Mouse (Mus musculus): Measurements from ENCODE around the gene Ttc41.

Ttc41 gene

GRCm38 (mm10) chr10:86757724-86758123 lies 52.1 kb downstream of the Ttc41 start:
- no peak for DNase-seq

DNA sequence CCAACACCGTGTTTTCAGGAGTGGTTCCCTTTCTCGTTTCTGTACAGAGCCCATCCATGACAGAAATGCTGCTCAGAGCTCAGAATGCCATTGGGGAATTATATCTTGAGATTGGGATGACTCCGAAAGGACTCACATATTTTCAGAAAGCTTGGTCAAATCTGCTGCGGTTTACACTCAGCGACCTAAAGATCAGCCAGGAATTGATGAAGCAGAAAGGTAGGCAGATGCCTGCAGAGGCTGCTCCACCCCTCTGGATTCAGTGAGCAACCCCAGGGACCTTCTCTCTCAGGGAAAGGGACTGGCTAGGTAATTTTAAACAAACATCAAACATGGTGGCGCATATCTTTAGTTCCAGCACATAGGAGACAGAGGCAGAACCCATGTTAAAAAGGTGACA lies 52.6 kb downstream of the Ttc41 start:
- no peak for DNase-seq

GRCm38 (mm10) chr10:86761236-86761635 lies 55.6 kb downstream of the Ttc41 start:
- DNase-seq = no peak

- DNase-seq = no peak
Observed at GRCm38 (mm10) chr10:86761722-86762383, 56.2 kb downstream of the Ttc41 start.

DNA sequence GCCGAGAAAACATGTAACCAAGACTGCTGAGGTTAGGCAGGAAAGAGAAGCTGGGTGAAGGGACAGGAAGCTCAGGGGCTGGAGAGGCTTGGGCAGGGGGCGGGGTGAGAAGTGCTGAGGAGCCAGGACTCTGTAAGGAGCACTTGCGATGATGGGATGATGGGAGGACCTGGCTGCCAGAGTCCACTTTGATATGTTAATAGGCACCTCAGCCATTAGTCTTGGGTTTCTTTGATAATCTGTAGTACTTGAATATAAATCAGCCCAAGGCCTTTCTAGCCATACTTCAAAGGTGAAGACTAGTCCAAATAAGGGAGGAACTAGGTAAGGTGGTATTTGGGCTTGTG lies 56.7 kb downstream of the Ttc41 start:
- no peak for DNase-seq

- DNase-seq = no peak
Observed at GRCm38 (mm10) chr10:86763672-86764071, 58.1 kb downstream of the Ttc41 start, which contains the start of gene Gm49358. Gene Gm49358, plus strand, starts transcription at chr10:86763972.

DNA sequence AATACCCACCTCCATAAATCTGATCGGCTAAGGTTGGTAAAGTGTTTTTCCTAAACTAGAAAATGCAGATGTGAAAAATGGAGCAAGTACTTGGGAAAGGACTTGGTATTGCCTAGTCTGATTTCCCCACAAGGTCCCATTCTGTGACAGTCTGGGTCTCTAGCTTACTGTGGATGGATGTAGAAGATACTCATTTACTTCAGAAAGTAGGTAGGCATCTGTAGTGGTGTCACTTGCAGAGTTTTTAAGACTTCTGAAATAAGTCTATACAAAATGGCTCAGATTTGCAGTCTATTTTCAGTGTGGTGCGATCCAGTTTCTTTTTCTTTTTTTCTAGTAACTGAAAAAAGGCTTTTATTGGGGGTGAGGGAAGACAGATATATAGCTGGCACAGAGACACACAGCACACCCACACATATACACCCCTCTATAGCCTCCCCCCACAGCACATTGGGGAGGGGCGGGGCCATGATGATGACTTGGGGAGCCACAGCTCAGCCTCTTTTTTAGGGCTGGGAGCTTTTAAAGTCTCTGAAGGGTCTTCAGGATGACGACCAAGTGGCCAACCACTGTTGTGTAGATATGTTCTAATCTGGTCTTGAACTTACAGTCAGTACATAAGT lies 59.8 kb downstream of the Ttc41 start:
- DNase-seq = no peak

DNA sequence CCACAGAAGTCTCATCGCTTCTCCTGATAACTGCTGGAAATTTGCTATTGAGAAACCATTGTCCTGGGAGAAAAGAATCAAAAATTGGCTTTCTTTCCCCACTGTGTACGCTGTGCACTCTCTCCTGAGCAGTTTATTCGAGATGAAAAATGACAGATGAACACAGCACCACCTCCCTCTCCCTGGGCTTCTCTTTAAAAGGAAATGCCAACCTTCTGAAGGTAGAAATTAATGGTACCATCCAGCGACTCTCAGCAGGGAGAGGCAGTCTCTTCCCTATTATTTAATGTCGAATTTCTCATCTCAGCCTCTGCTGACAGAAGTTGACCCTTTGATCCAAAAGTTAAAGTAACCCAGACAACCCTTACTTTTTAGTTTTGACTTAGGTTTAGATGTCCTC lies 63.6 kb downstream of the Ttc41 start:
- DNase-seq = no peak

GRCm38 (mm10) chr10:86769797-86770196 lies 64.2 kb downstream of the Ttc41 start:
- DNase-seq = no peak

DNA sequence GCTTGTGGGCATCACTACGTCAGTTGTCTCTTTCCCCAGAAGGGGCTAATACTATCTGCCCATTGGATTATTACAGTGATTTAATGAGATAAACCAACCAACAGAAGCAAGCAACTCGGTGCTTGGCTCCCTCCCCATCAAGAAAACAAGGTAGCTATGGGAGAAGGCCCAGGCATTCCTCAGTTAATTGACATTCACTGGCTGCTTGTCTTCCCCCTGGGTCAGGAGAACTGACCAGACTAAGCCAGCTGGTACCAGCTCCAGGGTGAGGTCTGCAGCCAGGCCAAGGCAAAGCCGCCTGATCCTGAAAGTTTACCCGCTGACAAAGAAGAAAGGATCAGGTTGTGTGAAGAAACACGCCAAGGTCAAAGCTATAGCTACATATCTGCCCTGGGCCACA lies 66.1 kb downstream of the Ttc41 start:
- no peak for DNase-seq

DNA sequence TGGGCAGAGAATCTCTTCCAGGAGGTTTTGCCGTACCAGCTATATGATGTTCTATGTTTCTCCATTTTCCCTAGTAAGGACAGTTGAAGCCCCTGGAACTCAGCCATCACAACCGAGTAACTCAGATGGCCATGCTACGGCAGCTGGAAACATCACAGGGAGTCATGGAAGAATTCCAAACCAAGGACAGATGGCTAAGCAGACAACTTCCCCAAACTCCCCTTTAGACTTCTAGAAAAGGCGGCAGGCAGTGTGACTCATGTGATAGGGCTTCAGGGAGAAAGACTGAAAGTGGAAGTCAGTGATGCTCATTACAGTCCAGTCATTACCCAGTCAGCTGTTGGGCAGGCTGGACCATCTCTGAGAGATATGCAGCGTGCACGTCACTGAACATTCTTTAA lies 66.6 kb downstream of the Ttc41 start:
- DNase-seq = no peak

GRCm38 (mm10) chr10:86773360-86773759 lies 67.7 kb downstream of the Ttc41 start:
- no peak for DNase-seq

GRCm38 (mm10) chr10:86776281-86776680 lies 70.7 kb downstream of the Ttc41 start:
- no peak for DNase-seq

GRCm38 (mm10) chr10:86777614-86778319 lies 72.2 kb downstream of the Ttc41 start:
- peak; percentile 20 for DNase-seq

GRCm38 (mm10) chr10:86778398-86779116 lies 72.9 kb downstream of the Ttc41 start, which contains the start of gene Nt5dc3:
Gene Nt5dc3, plus strand, starts transcription at chr10:86779005.
- DNase-seq = peak; percentile 97

- no peak for DNase-seq
Observed at GRCm38 (mm10) chr10:86779117-86779755, 73.6 kb downstream of the Ttc41 start.

DNA sequence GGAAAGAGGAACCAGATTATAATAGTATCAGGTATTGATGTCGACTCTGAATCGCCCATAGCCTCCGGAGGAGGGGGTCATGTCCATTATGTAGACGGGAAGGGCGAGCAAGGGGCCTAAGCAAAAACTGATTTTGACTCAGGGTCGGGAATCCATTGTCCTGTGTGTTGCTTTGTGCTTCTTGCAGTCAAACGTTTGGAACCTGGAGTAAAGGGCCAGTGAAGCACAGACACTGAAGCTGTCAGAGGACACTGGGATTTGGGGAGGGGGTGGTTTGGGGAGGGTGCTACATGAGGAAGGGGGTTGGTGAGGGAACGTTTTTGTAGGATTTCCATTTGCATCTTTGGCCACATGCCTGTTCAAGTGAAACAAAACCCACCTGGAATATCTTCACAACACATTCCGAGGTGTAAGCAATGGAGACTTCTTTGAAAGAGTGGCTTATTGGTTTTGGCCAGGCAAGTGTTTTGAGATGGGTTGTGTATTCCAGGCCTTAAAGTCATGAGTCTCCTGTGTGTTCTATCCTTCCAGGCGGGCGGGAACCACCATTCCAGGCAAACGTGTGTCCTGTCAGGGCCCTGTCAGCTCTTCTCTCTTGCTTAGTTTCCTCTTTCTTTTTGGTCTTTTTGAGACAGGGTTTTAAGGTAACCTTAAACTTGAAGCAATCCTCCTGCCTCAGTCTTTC lies 74.3 kb downstream of the Ttc41 start:
- no peak for DNase-seq

DNA sequence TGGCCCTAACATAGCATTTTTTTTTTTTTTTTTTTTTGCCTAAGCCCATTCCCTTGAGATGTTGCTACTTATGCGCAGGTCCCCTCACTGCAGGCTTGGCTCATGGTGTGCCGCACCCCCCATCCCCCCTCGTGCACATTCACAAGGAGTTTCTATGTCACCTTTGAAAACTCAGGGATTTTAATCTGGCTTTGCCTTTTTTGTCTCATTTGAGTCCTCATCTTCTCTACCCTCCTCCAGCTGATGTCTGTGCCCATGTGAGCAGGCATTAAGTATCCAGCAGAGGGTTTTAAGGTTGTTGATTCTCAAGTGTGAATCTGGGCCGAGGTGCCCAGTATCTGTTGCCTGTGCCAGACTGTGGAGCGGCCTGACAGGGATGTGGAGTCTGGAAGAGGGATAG lies 76.0 kb downstream of the Ttc41 start:
- DNase-seq = no peak

GRCm38 (mm10) chr10:86782656-86783055 lies 77.0 kb downstream of the Ttc41 start:
- DNase-seq = no peak

DNA sequence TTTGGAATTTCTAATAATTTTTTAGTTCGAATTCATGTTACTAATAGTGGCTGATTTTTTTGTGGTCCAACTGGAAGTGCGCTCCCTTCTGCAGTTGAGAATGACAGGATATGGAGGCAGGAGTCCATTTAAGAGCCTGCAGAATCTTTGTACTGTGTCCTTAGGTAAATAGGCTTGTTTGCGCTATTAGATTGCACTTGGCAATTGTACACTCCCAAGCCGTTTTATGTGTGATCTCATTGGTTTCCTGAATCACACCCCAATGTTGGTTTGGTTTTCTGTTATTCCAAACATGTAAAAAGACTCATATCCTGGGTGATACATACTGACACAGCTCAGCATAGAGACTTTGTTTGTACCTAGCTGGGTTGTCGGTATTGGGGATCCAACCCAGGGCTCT lies 78.0 kb downstream of the Ttc41 start:
- no peak for DNase-seq

- DNase-seq = no peak
Observed at GRCm38 (mm10) chr10:86784126-86784675, 78.6 kb downstream of the Ttc41 start.

DNA sequence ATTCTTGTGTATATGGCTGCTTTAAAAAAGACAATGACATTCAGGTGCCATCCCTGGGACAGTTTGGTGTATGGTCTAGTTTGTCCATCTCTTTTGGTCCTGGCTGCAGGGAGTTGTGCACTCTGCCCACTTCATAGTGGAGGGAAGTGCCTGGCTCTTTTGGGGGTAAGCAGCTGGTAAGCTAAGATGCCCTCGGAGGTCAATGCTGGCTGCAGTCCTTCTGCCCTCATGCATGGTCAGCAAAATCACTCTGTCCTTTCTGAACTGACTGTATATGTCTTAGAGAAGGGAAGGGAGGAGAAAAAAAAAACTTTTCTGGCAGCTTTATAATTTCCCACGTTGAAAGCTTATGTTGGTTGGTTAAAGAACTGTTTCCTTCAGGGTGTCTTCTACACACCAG lies 79.8 kb downstream of the Ttc41 start:
- no peak for DNase-seq

Data from thymus, postnatal 14 days (tissue).